Mouse (Mus musculus) activated CD4-positive, CD25-positive, alpha-beta regulatory T cell, adult 4 months (primary cell): ENCODE data around the gene Gng7. TPM values are rescaled to one million over a fixed set of nuclear protein-coding genes. Genes with fewer than 3 reads are reported as not detected.

Experiments used
- ATAC-seq: one replicate; pipeline ENCODE4 v1.8.0; 2017
- polyA plus RNA-seq, 2 experiments: library from polyadenylated mRNA; unstranded; fragments of 100-300 nt; shearing (Covaris generic); gene quantifications; one replicate each; pipeline ENCODE4 v1.2.1; 2017

The Gng7 gene
- polyA plus RNA-seq, 2 experiments from 2014 or later: not detected

DNA sequence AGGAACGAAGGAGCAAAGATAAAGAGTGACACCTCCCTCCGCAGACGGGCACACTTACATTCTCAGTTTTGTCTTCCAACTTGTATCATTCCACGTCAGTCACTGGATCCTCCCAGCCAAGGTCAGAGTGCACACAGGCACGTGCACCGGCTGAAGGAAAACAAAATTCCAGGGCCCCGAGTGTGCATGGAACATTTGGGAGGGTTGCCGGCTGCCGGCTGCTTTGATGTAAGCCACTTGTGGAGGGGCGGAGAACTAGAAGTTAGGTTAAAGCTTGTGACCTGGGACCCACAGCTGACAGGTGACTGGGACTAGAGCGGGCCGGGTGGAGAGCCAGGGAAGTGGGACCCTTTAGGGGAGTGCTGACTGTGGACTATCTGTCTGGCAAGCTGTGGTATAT is 48.4 kb downstream of the Gng7 start:
- no peak for ATAC-seq

DNA sequence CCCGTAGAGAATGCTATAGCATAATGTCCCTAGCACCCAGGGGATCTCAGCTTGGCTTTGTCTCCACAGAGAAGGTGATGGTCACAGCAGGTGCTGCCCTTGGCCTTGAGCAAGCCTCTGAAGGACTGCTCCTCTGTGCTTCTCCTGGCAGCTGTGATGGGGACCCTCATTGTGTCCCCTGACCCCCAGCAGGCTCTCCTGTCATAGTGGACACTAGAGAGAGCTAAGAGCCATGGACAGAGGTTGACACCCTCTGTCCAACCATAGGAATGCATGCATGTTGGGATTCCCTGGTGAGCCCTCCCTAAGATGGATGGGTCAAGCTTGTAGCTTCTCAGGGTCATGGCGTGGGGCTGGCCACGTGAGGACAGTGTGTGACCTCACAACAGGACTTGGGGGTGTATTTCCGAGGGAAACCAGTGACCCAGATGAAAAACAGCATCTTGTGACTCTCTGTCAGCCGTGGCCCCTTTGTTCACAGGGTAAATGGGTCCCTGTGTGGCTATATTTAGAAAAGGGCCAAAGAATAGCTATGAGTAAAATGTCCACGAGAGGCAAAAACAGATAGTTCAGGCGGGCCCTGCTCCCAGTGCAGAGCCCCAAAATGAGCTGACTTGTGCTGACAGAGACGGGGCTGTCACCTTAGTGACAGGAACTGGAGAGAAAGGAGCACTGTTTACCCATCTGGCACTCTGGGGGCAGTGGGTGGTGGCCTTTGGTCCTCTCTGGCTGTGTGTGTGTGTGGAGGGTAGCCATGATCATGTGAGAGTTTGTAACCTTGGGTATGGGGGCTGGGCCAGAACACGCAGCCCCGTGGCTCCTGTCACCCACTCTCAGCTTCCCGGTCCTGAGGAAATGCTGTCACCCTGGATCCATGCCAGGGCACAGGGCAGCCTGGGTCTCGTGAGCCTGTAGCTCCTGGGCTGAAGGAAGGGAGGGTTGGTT is 51.4 kb downstream of the Gng7 start:
- ATAC-seq: no peak

DNA sequence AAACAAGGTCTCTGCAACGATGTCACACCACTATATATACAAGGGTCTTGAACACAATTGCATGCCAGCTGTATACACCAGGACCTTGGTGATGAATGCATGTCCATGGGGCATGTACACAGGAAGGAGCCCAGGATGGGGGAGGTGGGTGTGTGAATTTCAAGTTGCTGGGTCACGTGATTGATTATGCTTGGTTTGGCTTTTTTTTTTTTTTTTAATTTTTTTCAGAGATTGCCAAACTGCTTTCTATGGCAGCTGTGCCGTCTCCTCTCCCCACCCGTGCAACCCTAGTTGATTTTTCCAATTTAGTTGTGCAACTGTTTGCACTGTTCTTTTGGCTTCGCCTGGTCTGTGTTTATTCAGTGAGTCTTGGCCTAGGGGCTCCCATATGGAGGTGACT is 52.2 kb downstream of the Gng7 start:
- no peak for ATAC-seq

DNA sequence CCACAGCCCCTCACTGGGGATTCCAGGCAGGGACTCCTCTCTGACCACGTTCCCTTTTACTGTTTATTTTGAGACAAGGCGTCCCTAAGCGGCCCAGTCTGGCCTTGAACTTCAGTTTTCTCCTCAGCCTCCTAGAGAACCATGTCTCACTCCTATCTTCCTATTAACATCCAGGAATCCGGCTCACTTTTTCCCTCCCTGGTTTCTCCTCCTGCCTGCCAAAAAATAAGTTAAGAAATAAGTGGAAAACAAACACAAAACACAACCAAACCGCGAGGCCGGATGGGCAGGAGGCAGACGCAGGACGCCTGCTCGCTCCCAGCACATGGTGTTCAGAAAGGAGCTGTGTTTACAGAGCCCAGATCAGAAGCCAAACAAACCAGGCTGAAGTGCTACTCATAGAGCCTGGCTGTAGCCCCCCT is 52.7 kb downstream of the Gng7 start:
- ATAC-seq: no peak

DNA sequence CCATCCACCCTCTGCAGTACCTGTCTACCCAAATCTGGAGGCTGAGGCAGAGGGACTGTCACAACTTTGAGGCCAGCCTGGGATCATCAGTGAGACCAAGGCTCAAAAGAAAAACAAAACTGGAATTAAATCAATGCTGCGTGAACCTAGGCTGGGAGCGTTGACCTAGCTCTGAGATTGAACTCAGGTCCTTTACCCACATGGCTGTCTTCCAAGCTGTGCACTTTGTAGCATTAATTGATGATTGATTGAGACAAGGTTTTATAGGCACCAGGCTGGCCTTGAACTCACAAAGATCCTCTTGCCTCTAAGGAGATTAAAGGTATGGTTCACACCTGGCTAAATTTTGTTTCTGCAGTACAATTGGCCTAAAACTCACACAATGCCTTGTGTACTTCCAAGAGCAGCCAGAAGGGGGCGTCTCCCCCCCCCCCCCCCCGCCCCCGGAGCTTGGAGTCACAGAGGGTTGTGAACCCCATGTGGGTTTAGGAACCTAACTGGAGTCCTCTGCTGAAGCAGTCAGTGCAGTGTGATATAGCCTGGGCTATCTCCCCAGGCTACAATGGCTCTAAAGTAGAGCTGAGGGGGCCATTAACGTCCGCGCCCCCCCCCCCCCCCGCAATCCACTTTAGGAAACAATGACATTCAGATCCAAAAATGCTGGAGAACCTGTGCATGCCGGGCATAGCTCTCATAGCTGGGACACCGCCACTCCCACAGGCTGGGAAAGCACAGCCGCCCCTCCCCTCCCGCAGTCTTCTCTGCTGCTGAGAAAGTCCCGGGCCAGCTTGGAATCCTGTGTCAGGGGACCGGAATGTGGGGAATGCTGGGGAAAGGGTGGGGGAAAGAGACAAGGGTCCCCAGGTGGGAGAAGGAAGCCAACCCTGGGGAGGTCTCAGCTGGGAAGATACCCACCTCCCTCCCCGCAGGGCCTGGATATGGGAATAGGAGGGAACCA is 53.9 kb downstream of the Gng7 start:
- ATAC-seq: no peak

DNA sequence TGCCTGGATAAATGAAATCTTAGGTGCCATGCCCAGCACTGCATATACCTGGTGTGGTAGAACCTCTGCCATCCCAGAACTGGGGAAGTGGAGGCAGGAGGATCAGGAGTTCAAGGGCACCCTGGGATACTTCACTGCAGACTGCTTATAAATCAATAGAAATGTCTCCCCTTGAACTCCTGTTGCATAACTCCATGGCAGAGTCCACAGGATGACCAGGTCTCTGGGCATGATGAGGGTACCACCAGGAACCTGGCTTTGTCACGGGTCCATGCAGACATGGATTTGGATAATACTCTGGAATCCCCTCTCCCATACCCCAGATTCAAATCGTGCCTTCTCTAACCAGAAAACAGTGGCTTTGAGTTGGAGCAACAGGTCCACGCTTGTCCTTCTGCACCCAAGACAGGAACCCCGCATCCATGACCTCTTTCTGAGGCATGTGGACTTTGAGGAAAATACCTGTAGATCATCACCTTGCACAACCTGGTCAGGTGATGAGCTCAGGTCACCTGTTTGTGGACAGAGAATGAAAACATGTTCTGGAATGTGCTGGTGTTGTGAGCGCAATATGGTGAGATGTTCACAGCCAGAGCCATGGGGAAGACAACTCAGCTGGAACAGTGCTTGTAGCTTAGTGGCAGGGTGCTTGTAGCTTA is 55.6 kb downstream of the Gng7 start:
- no peak for ATAC-seq

DNA sequence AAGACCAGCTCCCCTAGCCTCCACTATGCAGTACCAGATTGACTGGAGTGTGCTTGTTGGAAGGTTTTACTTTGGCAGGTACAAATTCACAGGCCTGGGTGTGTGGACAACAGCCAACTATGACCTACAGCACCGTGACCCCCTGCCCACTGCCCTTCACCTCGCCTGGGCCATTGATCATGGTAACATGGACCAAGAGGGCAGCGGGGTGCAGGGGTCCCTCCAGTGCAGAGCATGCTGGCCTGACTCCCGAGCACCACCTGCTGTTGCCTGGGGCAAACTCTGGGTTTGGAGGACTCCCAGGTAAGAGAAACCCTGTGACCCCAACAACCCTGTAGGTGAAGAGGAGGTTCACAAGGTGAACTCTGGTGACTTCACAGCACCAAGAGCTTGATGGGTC is 57.0 kb downstream of the Gng7 start:
- ATAC-seq: no peak

DNA sequence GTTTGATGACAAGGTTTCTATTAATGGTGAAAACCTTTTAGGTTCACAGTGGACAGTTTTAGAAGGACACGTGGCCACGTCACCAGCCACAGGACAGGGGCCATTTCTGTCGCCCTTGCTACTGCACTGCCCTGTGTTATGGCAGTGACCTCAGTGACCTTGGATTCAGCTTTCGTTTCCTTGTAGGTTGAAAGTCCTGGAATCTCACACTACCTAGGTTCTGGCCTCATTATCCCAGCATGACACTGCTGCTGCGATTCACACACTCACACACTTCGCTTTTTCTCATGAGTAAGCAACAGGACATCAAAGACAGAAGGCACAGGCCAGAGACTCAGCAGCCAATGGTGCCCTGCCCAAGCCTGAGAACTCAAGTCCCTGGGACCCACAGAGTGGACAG is 57.8 kb downstream of the Gng7 start:
- no peak for ATAC-seq

DNA sequence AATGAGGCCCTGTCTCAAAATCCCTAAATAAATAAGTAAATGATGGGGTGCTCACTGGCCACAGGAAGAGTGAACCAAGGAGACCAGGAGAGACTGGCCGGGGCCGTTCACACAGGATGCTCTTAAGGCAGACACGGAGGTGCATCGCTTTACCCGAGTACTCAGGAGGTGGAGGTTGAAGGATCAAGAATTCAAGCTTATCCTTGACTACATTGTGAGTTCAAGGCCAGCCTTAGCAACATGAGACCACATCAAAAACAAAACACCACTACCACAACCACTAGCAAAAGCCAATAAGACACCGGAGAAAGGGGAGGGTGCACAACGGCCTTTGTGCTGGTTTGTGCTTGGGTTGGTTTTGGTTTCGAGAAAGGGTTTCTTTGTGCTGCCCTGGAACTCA is 58.4 kb downstream of the Gng7 start:
- ATAC-seq: peak; percentile 53

DNA sequence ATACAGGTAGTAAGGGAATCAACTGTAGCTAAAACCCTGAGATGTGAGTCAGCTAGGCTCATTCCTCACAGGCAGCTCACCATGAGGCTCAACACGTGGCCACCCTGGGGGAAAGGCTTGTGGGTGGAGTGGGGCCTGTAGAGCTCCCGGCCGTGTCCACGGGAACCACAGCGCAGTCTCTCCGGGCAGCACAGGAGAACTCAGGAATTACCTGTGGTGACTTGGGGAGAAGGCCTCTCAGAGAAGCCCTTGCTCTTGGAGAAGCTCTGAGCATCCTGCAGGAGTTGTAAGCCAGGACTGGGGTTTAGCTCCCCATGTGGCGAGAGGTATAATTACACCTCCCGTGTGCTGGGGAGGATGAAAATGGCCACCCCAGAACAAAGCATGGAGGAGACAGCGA is 59.2 kb downstream of the Gng7 start:
- ATAC-seq: peak; percentile 82

DNA sequence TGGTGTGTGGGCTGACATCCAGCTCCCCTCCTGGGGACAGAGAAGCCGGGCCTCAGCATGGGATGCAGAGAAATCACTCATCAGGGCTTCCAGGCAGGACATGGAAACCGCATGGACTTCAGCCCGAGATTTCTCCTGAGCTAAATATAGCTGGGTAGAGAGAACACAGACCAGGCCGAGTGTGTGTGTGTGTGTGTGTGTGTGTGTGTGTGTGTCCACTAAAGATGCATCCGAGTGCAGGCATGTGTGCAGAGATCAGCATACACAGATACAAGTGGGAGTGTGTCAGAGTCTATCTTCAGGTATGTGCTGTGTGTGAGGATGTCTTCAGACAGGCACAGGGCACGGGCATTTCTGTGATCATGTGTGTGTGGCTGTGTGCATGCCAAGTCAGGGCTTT is 59.9 kb downstream of the Gng7 start:
- no peak for ATAC-seq

DNA sequence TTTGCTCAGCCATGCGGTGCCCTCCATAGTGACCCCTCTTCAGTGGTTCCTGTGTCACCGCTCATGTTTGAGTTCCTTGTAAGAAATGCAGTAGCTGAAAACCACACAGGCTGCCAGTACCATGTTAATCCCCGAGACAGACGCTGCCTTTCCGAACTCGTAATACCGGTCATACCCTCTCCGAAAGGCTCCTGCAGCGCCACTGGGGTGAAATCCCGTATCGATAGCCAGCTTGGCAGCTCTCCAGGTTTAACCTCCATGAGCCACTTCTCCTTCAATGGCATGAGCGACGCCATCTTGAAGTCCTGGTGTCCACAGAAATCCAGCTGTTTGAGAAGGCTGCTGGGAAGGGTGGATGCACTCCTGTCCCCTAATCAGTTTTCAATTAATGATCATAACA is 60.3 kb downstream of the Gng7 start:
- ATAC-seq: no peak

DNA sequence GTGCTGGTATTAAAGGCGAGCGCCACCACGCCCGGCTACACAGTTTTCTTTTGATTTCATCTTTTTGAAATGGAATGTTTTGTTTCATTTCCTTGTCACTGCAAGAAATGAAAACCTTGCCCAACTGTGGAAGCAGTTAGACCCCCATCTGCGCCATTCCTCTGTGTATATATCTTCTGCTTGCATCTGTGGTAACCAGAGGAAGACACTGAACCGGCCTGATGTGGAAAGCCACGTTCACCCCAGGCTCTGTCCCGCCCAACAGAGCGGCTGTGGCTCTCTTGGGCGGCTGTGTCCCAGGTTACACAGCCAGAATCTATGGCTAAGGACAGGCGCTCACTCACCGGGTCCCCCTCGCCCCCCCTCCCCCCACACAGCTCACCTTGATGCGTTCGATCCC is 62.3 kb downstream of the Gng7 start:
- no peak for ATAC-seq

DNA sequence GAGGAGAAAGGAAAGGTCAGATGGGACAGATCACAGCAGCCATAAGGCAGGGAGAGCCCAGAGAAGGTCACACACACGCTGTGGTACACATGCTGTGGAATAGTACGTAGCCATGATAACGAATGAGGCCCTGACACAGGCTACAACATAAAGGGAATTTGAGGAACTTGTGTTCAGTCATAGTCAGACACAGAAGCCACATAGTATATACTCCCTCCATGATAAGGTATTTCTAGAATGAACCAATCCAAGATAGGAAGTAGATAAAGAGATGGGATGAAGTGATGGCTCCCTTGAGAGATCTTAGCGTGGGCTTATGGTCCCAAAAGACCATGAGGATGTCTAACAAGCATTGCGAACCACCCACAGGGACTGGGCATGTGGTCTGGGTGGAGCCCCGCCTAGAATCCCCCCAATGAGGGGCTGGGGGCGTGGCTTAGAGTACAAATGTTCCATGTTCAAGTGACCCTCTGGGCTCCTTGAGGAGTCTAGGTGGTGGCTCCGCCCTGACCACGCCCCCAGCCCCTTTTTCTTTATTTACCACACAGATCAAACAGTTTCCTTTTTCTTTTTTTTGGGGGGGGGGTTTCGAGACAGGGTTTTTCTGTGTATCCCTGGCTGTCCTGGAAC is 62.9 kb downstream of the Gng7 start:
- ATAC-seq: no peak

DNA sequence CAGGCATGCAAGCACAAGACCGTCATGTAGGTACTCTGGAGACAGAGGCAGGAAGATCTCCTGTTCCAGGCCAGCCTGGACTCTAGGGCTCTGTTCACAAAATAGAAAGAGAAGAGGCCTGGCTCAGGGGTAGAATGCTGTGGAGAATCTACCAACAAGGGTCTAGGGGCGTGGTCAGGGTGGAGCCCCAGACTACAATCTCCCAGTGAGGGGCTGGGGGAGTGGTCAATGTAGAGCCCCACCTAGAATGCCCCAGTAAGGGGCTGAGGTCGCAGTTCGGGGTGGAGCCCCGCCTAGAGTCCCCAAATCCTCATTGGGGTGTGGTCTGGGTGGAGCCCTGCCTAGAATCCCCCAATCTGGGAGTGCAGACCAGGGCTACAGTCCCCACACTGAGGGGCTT is 64.4 kb downstream of the Gng7 start:
- ATAC-seq: no peak

DNA sequence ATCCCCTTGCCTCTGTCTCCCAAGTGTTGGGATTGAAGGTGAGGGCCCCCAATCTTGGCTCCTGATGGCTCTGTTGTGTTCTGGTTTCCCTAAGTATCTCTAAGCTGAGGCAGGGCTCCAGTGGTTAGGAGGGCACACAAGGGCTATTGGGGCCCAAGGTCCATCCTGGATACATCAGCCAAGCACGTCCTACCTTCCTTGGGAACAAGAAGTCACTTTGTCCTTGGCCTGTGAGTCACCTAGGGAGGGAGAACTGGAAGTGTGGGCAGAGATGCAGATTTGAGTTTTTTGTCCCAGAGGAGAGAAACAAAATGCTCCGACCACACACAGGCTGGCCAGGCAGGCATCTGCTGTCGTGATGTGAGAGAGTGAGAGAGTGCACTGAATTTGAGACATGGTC is 65.7 kb downstream of the Gng7 start:
- ATAC-seq: no peak

DNA sequence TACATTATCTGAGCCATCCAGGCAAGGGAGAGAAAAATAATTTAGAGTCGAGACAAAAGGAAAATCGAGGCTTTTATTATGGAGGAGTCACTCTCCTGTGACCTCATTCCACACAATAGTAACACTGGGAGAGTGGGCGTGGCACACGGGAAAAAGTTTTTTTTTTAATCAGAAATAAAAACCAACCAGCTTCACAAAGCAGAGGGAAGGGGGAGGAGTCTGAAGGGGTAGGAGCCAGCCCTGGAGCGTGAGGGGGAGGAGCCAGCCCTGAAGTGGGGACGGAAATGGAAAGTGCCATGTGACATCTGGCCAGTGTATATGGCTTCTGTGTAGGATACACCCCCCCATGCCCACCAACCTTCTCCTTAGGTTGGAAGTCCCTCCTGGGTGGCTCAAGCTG is 66.2 kb downstream of the Gng7 start:
- ATAC-seq: no peak

DNA sequence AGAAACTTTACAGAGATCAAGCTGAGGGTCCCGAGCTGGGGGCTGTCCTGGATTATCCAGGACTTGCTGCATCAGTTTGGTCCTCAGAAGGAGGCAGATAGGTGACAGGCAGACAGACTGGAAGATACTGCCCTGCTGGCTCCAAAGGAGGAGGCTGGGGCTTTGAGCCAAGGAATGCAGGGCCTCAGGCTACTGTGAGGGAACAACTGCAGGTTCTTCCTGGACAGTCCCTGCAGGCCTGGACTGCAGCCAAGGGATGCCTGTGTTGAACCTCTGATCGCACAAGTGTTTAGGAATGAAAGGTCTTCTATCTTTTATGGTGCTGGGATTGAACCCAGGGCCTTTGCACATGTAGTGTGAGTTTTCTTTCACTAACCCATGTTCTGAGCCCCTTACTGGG is 66.9 kb downstream of the Gng7 start:
- ATAC-seq: no peak

DNA sequence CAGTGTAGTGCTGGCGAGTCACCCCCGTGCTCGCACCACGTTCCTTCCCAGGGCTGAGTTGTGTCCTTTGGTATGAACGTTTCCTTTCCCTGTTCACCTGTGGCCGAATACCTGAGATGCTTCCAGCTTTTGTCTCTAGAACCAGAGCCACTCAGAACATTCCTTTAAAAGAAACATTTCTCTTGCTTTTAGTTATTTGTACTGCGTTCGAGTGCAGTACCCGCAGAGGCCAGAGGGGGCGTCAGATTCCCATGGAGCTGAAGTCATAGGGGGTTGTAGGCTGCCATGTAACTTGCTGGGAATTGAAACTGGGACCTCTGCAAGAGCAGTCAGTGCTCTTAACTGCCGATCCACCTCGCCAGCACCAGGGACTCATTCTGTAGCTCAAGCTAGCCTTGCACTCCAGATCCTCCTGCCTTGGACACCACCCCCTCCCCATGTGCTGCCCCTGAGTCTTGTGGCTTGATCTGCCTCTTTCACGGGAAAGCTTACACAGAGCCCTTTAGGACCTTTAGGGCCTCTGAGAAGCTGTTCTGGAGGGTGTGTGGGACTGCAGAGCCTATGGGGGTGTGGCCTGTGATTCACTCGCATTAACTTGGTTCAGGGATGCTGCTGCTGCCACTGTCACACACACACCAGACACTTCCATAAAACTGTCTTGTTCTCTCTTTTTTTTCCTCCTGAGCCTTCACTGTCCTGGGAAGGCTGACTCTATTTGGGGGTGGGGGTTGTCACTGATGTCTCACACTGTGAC is 67.9 kb downstream of the Gng7 start:
- ATAC-seq: no peak

DNA sequence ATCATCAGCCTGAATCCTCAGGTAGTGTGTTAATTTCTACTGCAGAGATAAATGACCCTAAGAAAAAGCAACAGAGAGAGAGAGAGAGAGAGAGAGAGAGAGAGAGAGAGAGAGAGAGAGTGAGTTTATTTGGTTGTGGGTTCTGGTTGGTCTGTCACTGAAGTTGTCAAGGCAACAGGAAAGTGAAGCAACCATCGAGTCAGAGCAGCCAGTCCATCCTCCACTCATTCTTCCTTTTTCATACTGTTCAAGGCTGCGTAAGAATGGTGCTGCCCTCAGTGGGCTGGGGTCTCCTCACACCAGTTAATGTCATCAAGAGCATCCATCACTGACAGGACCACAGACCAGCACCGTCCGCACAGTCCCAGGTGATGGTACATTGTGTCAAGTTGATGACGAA is 70.5 kb downstream of the Gng7 start:
- no peak for ATAC-seq

DNA sequence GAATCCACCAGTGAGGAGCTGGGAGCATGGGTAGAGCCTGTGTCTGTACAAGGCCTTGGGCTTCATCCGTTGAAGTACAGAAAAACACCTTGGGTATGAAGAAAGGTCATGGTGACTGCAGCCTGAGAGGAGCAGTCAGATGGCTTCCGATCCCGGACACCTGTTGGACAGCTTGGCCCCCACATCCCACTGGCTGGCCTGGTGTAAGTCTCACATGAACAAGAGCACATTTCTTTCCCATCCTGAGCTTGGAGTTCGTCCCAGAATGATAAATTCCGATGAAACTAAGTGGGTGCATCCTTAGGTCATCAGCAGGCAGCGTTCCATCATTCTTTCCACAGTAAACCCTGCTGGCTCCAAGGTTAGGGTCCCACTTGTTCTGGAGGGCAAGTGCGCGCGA is 71.0 kb downstream of the Gng7 start:
- ATAC-seq: no peak

DNA sequence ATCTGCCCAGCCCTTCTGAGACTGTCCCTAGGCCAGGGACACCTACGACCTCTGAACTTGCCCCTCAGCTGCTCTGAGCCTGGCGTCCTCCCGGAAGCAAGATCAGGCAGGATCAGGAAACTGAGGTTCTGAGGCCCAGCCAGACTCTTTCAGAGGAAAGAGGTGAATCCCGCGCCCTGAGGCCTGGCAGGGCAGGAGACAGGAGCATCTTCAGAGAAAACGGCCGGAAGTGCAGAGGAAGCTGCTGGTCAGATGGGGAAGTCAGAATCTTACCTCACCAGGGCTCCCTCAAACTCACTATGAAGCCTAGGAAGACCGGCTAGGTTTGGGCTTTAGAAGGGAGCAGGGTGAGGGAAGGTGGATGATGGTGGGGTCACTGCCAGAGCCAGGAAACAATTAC is 71.8 kb downstream of the Gng7 start:
- no peak for ATAC-seq
